Mouse (Mus musculus) left cerebral cortex, adult 2 months (tissue): ENCODE measurements around the gene Fbxo39. TPM values are rescaled to one million over a fixed set of nuclear protein-coding genes. Genes with fewer than 3 reads are reported as not detected.
A peak's percentile ranks its signal among the peaks of the same experiment; 100 is the strongest.

ENCODE experiments used
- DNase-seq, 2 experiments: peaks; one replicate each; pipeline ENCODE4 v3.0.0; 2021 to 2022; ENCODE audit warnings: low spot score in 2 of 2, mixed read lengths in 1 of 2; ENCODE audit errors: extremely low spot score in 1 of 2
- H3K27ac ChIP-seq: fragments of 200-600 bp; 2 replicates; pipeline ENCODE4 v1.8.1; 2022
- H3K4me3 ChIP-seq: fragments of 200-600 bp; 2 replicates; pipeline ENCODE4 v1.8.1; 2022
- CTCF ChIP-seq: fragments of 200-600 bp; IDR thresholded peaks from 2 replicates; pipeline ENCODE4 v1.8.1; 2022; ENCODE audit warnings: antibody characterized with exemption, mild to moderate bottlenecking, moderate library complexity
- intact Hi-C: fragments of 180-260 bp; cut with DNase I; formaldehyde crosslinking; loops from one replicate; pipeline ENCODE4 v1.15.1; 2025
- total RNA-seq, 2 experiments: library from RNA; stranded (reverse); gene quantifications; 2 replicates each; pipeline ENCODE4 v1.2.3; 2021

The Fbxo39 gene
- total RNA-seq, 2 experiments from 2014 or later, result not detected

- no peak for DNase-seq
- H3K4me3 ChIP-seq, result no peak overlapping the region
- no peak for TF ChIP-seq CTCF
- intact Hi-C loops, result no loop called here
- no peak overlapping the region for H3K27ac ChIP-seq
Measured at GRCm38 (mm10) chr11:72285971-72286480, 28.2 kb upstream of the Fbxo39 start.

GRCm38 (mm10) chr11:72286651-72287050 lies 27.6 kb upstream of the Fbxo39 start:
- TF ChIP-seq CTCF, result no peak
- H3K27ac ChIP-seq, result no peak overlapping the region
- H3K4me3 ChIP-seq, result no peak overlapping the region
- intact Hi-C loops, result no loop called here
- DNase-seq, result no peak

- intact Hi-C loops, result no loop called here
- no peak for TF ChIP-seq CTCF
- no peak for DNase-seq
- no peak overlapping the region for H3K4me3 ChIP-seq
- H3K27ac ChIP-seq, result no peak overlapping the region
Measured at GRCm38 (mm10) chr11:72287126-72287525, 27.1 kb upstream of the Fbxo39 start.

- no peak overlapping the region for H3K4me3 ChIP-seq
- H3K27ac ChIP-seq, result no peak overlapping the region
- intact Hi-C loops, result no loop called here
- TF ChIP-seq CTCF, result no peak
- DNase-seq, result no peak
Measured at GRCm38 (mm10) chr11:72287543-72287942, 26.7 kb upstream of the Fbxo39 start.

- H3K4me3 ChIP-seq, result no peak overlapping the region
- TF ChIP-seq CTCF, result no peak
- no peak for DNase-seq
- H3K27ac ChIP-seq, result no peak overlapping the region
- intact Hi-C loops, result no loop called here
Measured at GRCm38 (mm10) chr11:72293116-72293515, 21.1 kb upstream of the Fbxo39 start.

- Histone ChIP-seq H3K27ac (peak within 1 kb of the TSS; percentile 83), H3K4me3 (peak within 1 kb of the TSS; percentile 42)
- TF ChIP-seq CTCF, result no peak
- peak in 1 of 2 experiments; percentile 18 for DNase-seq
- intact Hi-C loops, result no loop called here
Measured at GRCm38 (mm10) chr11:72301334-72301733, 12.9 kb upstream of the Fbxo39 start, which contains the start of gene Xaf1. TSS of gene Xaf1 (plus strand) at chr11:72301629.

- no peak for TF ChIP-seq CTCF
- intact Hi-C loops, result no loop called here
- Histone ChIP-seq H3K4me3 (peak overlapping the region; percentile 42), H3K27ac (peak overlapping the region; percentile 83)
- peak; percentile 25 to 57 for DNase-seq
Measured at GRCm38 (mm10) chr11:72302230-72302629, 12.0 kb upstream of the Fbxo39 start.

GRCm38 (mm10) chr11:72307461-72307860 lies 6.8 kb upstream of the Fbxo39 start:
- intact Hi-C loops, result no loop called here
- H3K27ac ChIP-seq, result peak overlapping the region; percentile 32; the same call in 1 of the 2 replicates
- DNase-seq, result no peak

GRCm38 (mm10) chr11:72308982-72309381 lies 5.3 kb upstream of the Fbxo39 start:
- no peak overlapping the region for H3K27ac ChIP-seq
- no peak for DNase-seq
- no peak overlapping the region for H3K4me3 ChIP-seq
- intact Hi-C loops, result no loop called here
- no peak for TF ChIP-seq CTCF

More at GRCm38 (mm10) chr11:72307461-72307860, 6.8 kb upstream of the Fbxo39 start:
- TF ChIP-seq CTCF, result no peak
- H3K4me3 ChIP-seq, result no peak overlapping the region

- H3K27ac ChIP-seq, result no peak overlapping the region
- intact Hi-C loops, result no loop called here
- no peak overlapping the region for H3K4me3 ChIP-seq
- no peak for DNase-seq
- no peak for TF ChIP-seq CTCF
Measured at GRCm38 (mm10) chr11:72310491-72310890, 3.8 kb upstream of the Fbxo39 start.

- no peak for DNase-seq
- Histone ChIP-seq H3K27ac (no peak overlapping the region), H3K4me3 (no peak overlapping the region)
- TF ChIP-seq CTCF, result no peak
- intact Hi-C loops, result no loop called here
Measured at GRCm38 (mm10) chr11:72311355-72312001, 2.8 kb upstream of the Fbxo39 start.

- DNase-seq, result no peak
- TF ChIP-seq CTCF, result no peak
- H3K4me3 ChIP-seq, result no peak overlapping the region
- no peak overlapping the region for H3K27ac ChIP-seq
- intact Hi-C loops, result loop anchor here (5.0 kb wide), 1 partner anchor 76 kb away; no protein-coding TSS in a partner anchor
Measured at GRCm38 (mm10) chr11:72318026-72318425, 3.8 kb downstream of the Fbxo39 start.

- Histone ChIP-seq H3K4me3 (no peak overlapping the region), H3K27ac (no peak overlapping the region)
- peak; percentile 63 for TF ChIP-seq CTCF
- intact Hi-C loops, result loop anchor here (2.0 kb wide), 1 partner anchor 100 kb away; no protein-coding TSS in a partner anchor
- DNase-seq, result no peak
Measured at GRCm38 (mm10) chr11:72324431-72324830, 10.2 kb downstream of the Fbxo39 start.
